Mouse (Mus musculus): ENCODE measurements around the gene Slx4ip. TPM values are rescaled to one million over a fixed set of nuclear protein-coding genes. Genes with fewer than 3 reads are reported as not detected.

Gene Slx4ip
- total and polyA plus RNA-seq, 3 experiments: 1.3 to 2.5 TPM; not detected in 1

DNA sequence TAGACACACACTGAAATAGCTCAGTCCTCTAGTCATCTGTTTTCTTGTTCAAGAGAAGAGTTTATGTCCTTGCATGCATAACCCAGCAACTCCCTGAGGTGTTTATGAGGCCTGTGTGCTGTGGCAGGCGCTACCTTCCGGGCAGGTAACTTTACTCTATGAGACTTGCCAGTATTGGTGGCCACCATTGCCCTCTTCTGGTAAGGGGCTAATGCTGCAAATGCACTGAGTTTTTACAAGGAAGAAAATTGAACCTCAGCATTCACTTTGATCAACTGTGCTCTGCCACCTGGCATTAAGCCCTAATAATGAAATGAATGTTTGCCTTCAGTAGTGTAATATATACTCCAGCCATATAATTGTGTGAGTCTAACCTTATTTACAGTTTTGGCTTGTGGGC lies 92.9 kb downstream of the Slx4ip start:
- Histone ChIP-seq H3K27ac (ENCODE audit: control insufficient read depth, low read depth, low read length) (no peak overlapping the region), H3K4me1 (ENCODE audit: control insufficient read depth in 1 of 2, insufficient read depth in 2 of 2, low read length in 2 of 2) (no peaks in the 10 kb centered on the region), H3K79me2 (ENCODE audit: control insufficient read depth, insufficient read depth, low read length, poor library complexity) (no peaks in the 10 kb centered on the region), H3K9me3 (replicated peaks; ENCODE audit: insufficient read depth, low read length) (no peaks in the 10 kb centered on the region), H3K27me3 (ENCODE audit: control insufficient read depth in 1 of 2, insufficient read depth in 2 of 2, low read length in 2 of 2) (no peaks in the 10 kb centered on the region), H3K4me3 (ENCODE audit: control insufficient read depth in 1 of 2, insufficient read depth in 1 of 2, low read depth in 2 of 2, low read length in 2 of 2) (no peak overlapping the region), H3K9ac (ENCODE audit: control insufficient read depth, low read depth, low read length, poor library complexity, severe bottlenecking) (no peak overlapping the region), H3K36me3 (ENCODE audit: control insufficient read depth in 1 of 2, insufficient read depth in 2 of 2, low read length in 2 of 2) (no peaks in the 10 kb centered on the region)
- no peak for DNase-seq (ENCODE audit: low read depth, low spot score)
- TF ChIP-seq UBTF (IDR thresholded peaks at IDR 0.05; ENCODE audit: borderline replicate concordance, insufficient read depth, low read depth, low read length) (no peak), SMC3 (IDR thresholded peaks at IDR 0.05; ENCODE audit: low read depth, low read length) (peak; percentile 14; the same call in 1 of the 2 replicates), USF1 (IDR thresholded peaks at IDR 0.05; ENCODE audit: low read depth, low read length) (no peak)

DNA sequence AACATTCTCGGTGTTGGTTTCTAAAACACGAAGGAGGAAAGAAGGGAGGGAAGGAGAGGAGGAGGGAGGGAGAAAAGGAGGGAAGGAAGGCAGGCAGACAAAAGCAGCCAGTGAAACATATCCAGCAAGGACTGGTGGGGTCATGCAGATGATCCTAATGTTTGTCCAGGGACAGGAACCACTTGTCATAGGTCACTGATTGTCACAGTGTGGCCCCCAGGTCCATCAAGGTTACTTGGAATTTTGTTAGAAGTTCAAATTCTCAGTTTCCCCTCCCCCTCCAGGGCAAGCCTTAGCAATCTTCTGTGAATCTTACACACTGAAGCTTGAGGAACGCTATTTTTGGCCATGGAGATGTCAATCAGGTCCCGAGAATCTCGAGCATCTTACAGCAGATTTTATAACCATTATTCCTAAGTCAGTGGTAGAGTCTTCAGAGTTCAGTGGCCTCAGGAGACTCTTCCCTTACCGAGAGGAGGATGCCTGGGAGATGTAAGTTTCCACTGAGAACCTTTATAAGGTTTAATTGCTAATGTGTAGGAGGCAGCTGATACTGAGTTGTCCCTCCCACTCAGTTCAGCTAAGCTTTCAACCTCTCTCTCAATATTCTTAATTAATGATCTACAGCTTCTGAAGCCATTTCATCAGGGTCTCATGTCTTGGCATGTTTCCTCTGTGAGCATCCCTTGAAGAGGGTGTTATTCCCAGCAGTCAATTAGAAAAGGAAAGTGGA lies 95.1 kb downstream of the Slx4ip start:
- no peak overlapping the region for H3K9ac ChIP-seq (ENCODE audit: control insufficient read depth, low read depth, low read length, poor library complexity, severe bottlenecking)
- TF ChIP-seq ELF1 (IDR thresholded peaks at IDR 0.05; ENCODE audit: low read depth, low read length) (no peak), TBP (IDR thresholded peaks at IDR 0.05; ENCODE audit: low read depth, low read length) (no peak), POLR2AphosphoS5 (IDR thresholded peaks at IDR 0.05; ENCODE audit: borderline replicate concordance, low read depth, low read length) (no peak), USF1 (IDR thresholded peaks at IDR 0.05; ENCODE audit: low read depth, low read length) (no peak), KAT2A (conservative IDR thresholded peaks at IDR 0.05; ENCODE audit: low read depth, low read length) (no peak), ZMIZ1 (IDR thresholded peaks at IDR 0.05; ENCODE audit: low read depth, low read length) (no peak), TAL1 (IDR thresholded peaks at IDR 0.05; ENCODE audit: low read length) (no peak), ZNF384 (IDR thresholded peaks at IDR 0.05; ENCODE audit: low read depth, low read length) (no peak), SIN3A (IDR thresholded peaks at IDR 0.05; ENCODE audit: low read length) (no peak), ETS1 (IDR thresholded peaks at IDR 0.05; ENCODE audit: low read depth, low read length) (no peak)
- no peak for DNase-seq (ENCODE audit: low read depth, low spot score)
- H3K27me3 ChIP-seq (ENCODE audit: control insufficient read depth in 1 of 2, insufficient read depth in 2 of 2, low read length in 2 of 2): no peaks in the 10 kb centered on the region
- no peak overlapping the region for H3K27ac ChIP-seq (ENCODE audit: control insufficient read depth, low read depth, low read length)
- no peaks in the 10 kb centered on the region for H3K9me3 ChIP-seq (replicated peaks; ENCODE audit: insufficient read depth, low read length)
- no peaks in the 10 kb centered on the region for H3K4me1 ChIP-seq (ENCODE audit: control insufficient read depth in 1 of 2, insufficient read depth in 2 of 2, low read length in 2 of 2)
- no peak overlapping the region for H3K4me3 ChIP-seq (ENCODE audit: control insufficient read depth in 1 of 2, insufficient read depth in 1 of 2, low read depth in 2 of 2, low read length in 2 of 2)
- no peaks in the 10 kb centered on the region for H3K36me3 ChIP-seq (ENCODE audit: control insufficient read depth in 1 of 2, insufficient read depth in 2 of 2, low read length in 2 of 2)
- H3K79me2 ChIP-seq (ENCODE audit: control insufficient read depth, insufficient read depth, low read length, poor library complexity): no peaks in the 10 kb centered on the region

DNA sequence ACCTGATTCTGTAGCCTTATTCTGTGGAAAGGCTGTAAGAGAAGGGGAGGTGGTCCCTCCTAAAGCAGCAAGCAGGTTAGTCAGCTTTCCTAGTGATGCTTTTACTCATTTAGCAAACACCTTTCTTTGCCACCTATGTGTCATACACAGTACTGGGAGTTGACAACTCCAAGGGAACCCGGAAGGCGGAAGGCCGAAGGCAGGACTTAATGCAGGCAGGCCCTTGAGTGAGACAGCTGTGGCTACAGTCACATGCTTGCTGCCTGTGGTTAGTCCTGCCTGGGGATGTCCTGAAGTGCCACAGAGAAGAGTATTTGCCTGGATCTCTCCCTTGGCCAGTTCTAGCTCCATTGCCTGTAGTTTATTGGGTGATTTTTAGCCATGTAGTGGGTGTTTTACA lies 102.1 kb downstream of the Slx4ip start:
- no peak for TF ChIP-seq SIN3A (IDR thresholded peaks at IDR 0.05; ENCODE audit: low read length)
- TF ChIP-seq E2F4 (IDR thresholded peaks at IDR 0.05; ENCODE audit: borderline replicate concordance, low read depth, low read length): no peak
- TF ChIP-seq NELFE (IDR thresholded peaks at IDR 0.05; ENCODE audit: low read depth, low read length): no peak
- TF ChIP-seq GATA1 (IDR thresholded peaks at IDR 0.05; ENCODE audit: low read depth, low read length): no peak
- TF ChIP-seq MYB (IDR thresholded peaks at IDR 0.05; ENCODE audit: low read depth, low read length): no peak
- no peak for TF ChIP-seq TAL1 (IDR thresholded peaks at IDR 0.05; ENCODE audit: low read length)
- no peak for TF ChIP-seq ZKSCAN1 (IDR thresholded peaks at IDR 0.05; ENCODE audit: low read depth, low read length)
- no peak for TF ChIP-seq POLR2AphosphoS5 (IDR thresholded peaks at IDR 0.05; ENCODE audit: borderline replicate concordance, low read depth, low read length)
- no peak for TF ChIP-seq BHLHE40 (IDR thresholded peaks at IDR 0.05; ENCODE audit: borderline replicate concordance, low read depth, low read length)
- no peaks in the 10 kb centered on the region for H3K4me1 ChIP-seq (ENCODE audit: control insufficient read depth in 1 of 2, insufficient read depth in 2 of 2, low read length in 2 of 2)
- no peaks in the 10 kb centered on the region for H3K9me3 ChIP-seq (replicated peaks; ENCODE audit: insufficient read depth, low read length)
- DNase-seq (ENCODE audit: low read depth, low spot score): no peak
- no peaks in the 10 kb centered on the region for H3K79me2 ChIP-seq (ENCODE audit: control insufficient read depth, insufficient read depth, low read length, poor library complexity)
- H3K36me3 ChIP-seq (ENCODE audit: control insufficient read depth in 1 of 2, insufficient read depth in 2 of 2, low read length in 2 of 2): no peaks in the 10 kb centered on the region
- no peak overlapping the region for H3K27ac ChIP-seq (ENCODE audit: control insufficient read depth, low read depth, low read length)
- H3K27me3 ChIP-seq (ENCODE audit: control insufficient read depth in 1 of 2, insufficient read depth in 2 of 2, low read length in 2 of 2): no peaks in the 10 kb centered on the region
- no peak overlapping the region for H3K4me3 ChIP-seq (ENCODE audit: control insufficient read depth in 1 of 2, insufficient read depth in 1 of 2, low read depth in 2 of 2, low read length in 2 of 2)
- no peak overlapping the region for H3K9ac ChIP-seq (ENCODE audit: control insufficient read depth, low read depth, low read length, poor library complexity, severe bottlenecking)

All from MEL (cell line).